Mouse (Mus musculus) MEL (cell line): ENCODE data around the gene Cd180. TPM values are rescaled to one million over a fixed set of nuclear protein-coding genes. Genes with fewer than 3 reads are reported as not detected.

ENCODE experiments used
- DNase-seq: peaks from one replicate; pipeline ENCODE4 v3.0.0; 2011; ENCODE audit warnings: low read depth, low spot score
- H3K27ac ChIP-seq: 2 replicates; pipeline ENCODE4 v1.5.1; 2012; ENCODE audit warnings: low read depth, mild to moderate bottlenecking, control low read depth, low read length, moderate library complexity; ENCODE audit not compliant: control insufficient read depth
- H3K27me3 ChIP-seq, 2 experiments: fragments of 150-350 bp in 1 of 2; sonication (generic) in 1 of 2; 2 replicates each; pipeline ENCODE4 v1.6.1; 2012; ENCODE audit warnings: low read length in 2 of 2, mild to moderate bottlenecking in 2 of 2, improper control_type of control experiment in 1 of 2, moderate library complexity in 1 of 2; ENCODE audit not compliant: insufficient read depth in 2 of 2, control insufficient read depth in 1 of 2
- H3K36me3 ChIP-seq, 2 experiments: 2 replicates each; pipeline ENCODE4 v1.6.1; 2012 to 2014; ENCODE audit warnings: low read length in 2 of 2, improper control_type of control experiment in 1 of 2, inconsistent platforms in 1 of 2, mild to moderate bottlenecking in 1 of 2; ENCODE audit not compliant: insufficient read depth in 2 of 2, control insufficient read depth in 1 of 2
- H3K4me1 ChIP-seq, 2 experiments: fragments of 150-350 bp in 1 of 2; sonication (generic) in 1 of 2; 2 replicates each; pipeline ENCODE4 v1.6.1; 2012; ENCODE audit warnings: low read length in 2 of 2, improper control_type of control experiment in 1 of 2, mild to moderate bottlenecking in 1 of 2; ENCODE audit not compliant: insufficient read depth in 2 of 2, control insufficient read depth in 1 of 2
- H3K4me3 ChIP-seq, 2 experiments: fragments of 150-350 bp in 1 of 2; sonication (generic) in 1 of 2; 2 replicates each; pipeline ENCODE4 v1.5.1; 2012; ENCODE audit warnings: low read depth in 2 of 2, low read length in 2 of 2, mild to moderate bottlenecking in 2 of 2, moderate library complexity in 2 of 2, control low read depth in 1 of 2, improper control_type of control experiment in 1 of 2; ENCODE audit not compliant: control insufficient read depth in 1 of 2, insufficient read depth in 1 of 2
- H3K79me2 ChIP-seq: 2 replicates; pipeline ENCODE4 v1.6.1; 2012; ENCODE audit warnings: mild to moderate bottlenecking, low read length, moderate library complexity; ENCODE audit not compliant: control insufficient read depth, poor library complexity, insufficient read depth
- H3K9ac ChIP-seq: 2 replicates; pipeline ENCODE4 v1.6.1; 2012; ENCODE audit warnings: low read depth, mild to moderate bottlenecking, control low read depth, low read length, moderate library complexity; ENCODE audit not compliant: control insufficient read depth, poor library complexity, severe bottlenecking
- H3K9me3 ChIP-seq: fragments of 150-350 bp; sonication (generic); replicated peaks from 2 replicates; pipeline ENCODE4 v1.6.1; 2012; ENCODE audit warnings: mild to moderate bottlenecking, low read length, improper control_type of control experiment, moderate library complexity; ENCODE audit not compliant: insufficient read depth
- CHD2 ChIP-seq: IDR thresholded peaks from 2 replicates; pipeline ENCODE4 v1.6.1; 2011; ENCODE audit warnings: low read length, improper control_type of control experiment
- EP300 ChIP-seq, 2 experiments: IDR thresholded peaks; 2 replicates each; pipeline ENCODE4 v1.6.1; 2011; ENCODE audit warnings: improper control_type of control experiment in 2 of 2, low read length in 2 of 2, low read depth in 1 of 2, mild to moderate bottlenecking in 1 of 2
- GABPA ChIP-seq: IDR thresholded peaks from 2 replicates; pipeline ENCODE4 v1.6.1; 2012; ENCODE audit warnings: low read depth, mild to moderate bottlenecking, inconsistent platforms, low read length, improper control_type of control experiment, moderate library complexity
- JUND ChIP-seq: IDR thresholded peaks from 2 replicates; pipeline ENCODE4 v1.6.1; 2011; ENCODE audit warnings: low read depth, mild to moderate bottlenecking, improper control_type of control experiment, low read length
- MAZ ChIP-seq: IDR thresholded peaks from 2 replicates; pipeline ENCODE4 v1.6.1; 2012; ENCODE audit warnings: low read depth, mild to moderate bottlenecking, inconsistent platforms, low read length, improper control_type of control experiment
- MEF2A ChIP-seq: IDR thresholded peaks from 2 replicates; pipeline ENCODE4 v1.6.1; 2014; ENCODE audit warnings: low read depth, mild to moderate bottlenecking, inconsistent platforms, low read length, improper control_type of control experiment; ENCODE audit not compliant: poor library complexity, insufficient replicate concordance, severe bottlenecking; ENCODE audit errors: extremely low read depth
- NELFE ChIP-seq: IDR thresholded peaks from 2 replicates; pipeline ENCODE4 v1.6.1; 2011; ENCODE audit warnings: low read depth, low read length, improper control_type of control experiment
- POLR2A ChIP-seq, 2 experiments: IDR thresholded peaks; 2 replicates each; pipeline ENCODE4 v1.6.1; 2011 to 2012; ENCODE audit warnings: low read length in 2 of 2, mild to moderate bottlenecking in 2 of 2, control low read depth in 1 of 2, improper control_type of control experiment in 1 of 2, low read depth in 1 of 2, moderate library complexity in 1 of 2; ENCODE audit not compliant: control insufficient read depth in 1 of 2, insufficient read depth in 1 of 2, poor library complexity in 1 of 2
- POLR2AphosphoS2 ChIP-seq: IDR thresholded peaks from 2 replicates; pipeline ENCODE4 v1.6.1; 2011; ENCODE audit warnings: low read length, improper control_type of control experiment
- RCOR1 ChIP-seq: IDR thresholded peaks from 2 replicates; pipeline ENCODE4 v1.6.1; 2012; ENCODE audit warnings: low read depth, mild to moderate bottlenecking, inconsistent platforms, low read length, improper control_type of control experiment
- TAL1 ChIP-seq: IDR thresholded peaks from 2 replicates; pipeline ENCODE4 v1.6.1; 2012; ENCODE audit warnings: mild to moderate bottlenecking, inconsistent platforms, low read length, moderate library complexity, mixed read lengths
- TBP ChIP-seq: IDR thresholded peaks from 2 replicates; pipeline ENCODE4 v1.8.0; 2011; ENCODE audit warnings: low read depth, low read length, improper control_type of control experiment
- TCF12 ChIP-seq: IDR thresholded peaks from 2 replicates; pipeline ENCODE4 v1.6.1; 2014; ENCODE audit warnings: low read depth, mild to moderate bottlenecking, inconsistent platforms, low read length, improper control_type of control experiment, moderate library complexity
- USF1 ChIP-seq: IDR thresholded peaks from 2 replicates; pipeline ENCODE4 v1.6.1; 2014; ENCODE audit warnings: low read depth, mild to moderate bottlenecking, inconsistent platforms, low read length, improper control_type of control experiment, moderate library complexity
- ZKSCAN1 ChIP-seq: IDR thresholded peaks from 2 replicates; pipeline ENCODE4 v1.6.1; 2012; ENCODE audit warnings: low read depth, mild to moderate bottlenecking, inconsistent platforms, low read length, improper control_type of control experiment, moderate library complexity
- ZNF384 ChIP-seq: IDR thresholded peaks from 2 replicates; pipeline ENCODE4 v1.6.1; 2012; ENCODE audit warnings: low read depth, mild to moderate bottlenecking, inconsistent platforms, low read length, improper control_type of control experiment
- polyA plus RNA-seq, 2 experiments: library from polyadenylated mRNA; stranded (reverse) in 1 of 2; unstranded in 1 of 2; fragments of >175 nt in 1 of 2; fragments of >200 nt in 1 of 2; gene quantifications; 2 replicates each; pipeline versions ENCODE4 v1.2.1 to v1.2.4; 2012; ENCODE audit warnings: low replicate concordance in 2 of 2, low read depth in 1 of 2; ENCODE audit not compliant: insufficient read length in 2 of 2, insufficient read depth in 1 of 2, missing spikeins in 1 of 2
- total RNA-seq: library from RNA; depleted of rRNA; stranded (reverse); fragments of 300-350 nt; gene quantifications from 2 replicates; pipeline ENCODE4 v1.2.3, GENCODE M21; 2012

Cd180 gene
- total and polyA plus RNA-seq, 3 experiments: 0.12 to 1.8 TPM; not detected in 1

GRCm38 (mm10) chr13:102745270-102745600, 51.9 kb downstream of the Cd180 start:
- H3K27me3 ChIP-seq: no peaks in the 10 kb centered on the region
- peaks cover 4 to 6% of the 10 kb centered on the region in 2 experiments for H3K4me1 ChIP-seq
- no peak overlapping the region for H3K9ac ChIP-seq
- no peak overlapping the region for H3K4me3 ChIP-seq
- DNase-seq: no peak
- H3K79me2 ChIP-seq: no peaks in the 10 kb centered on the region
- H3K9me3 ChIP-seq: no peaks in the 10 kb centered on the region
- TF ChIP-seq NELFE (no peak), USF1 (no peak)
- no peak overlapping the region for H3K27ac ChIP-seq
- H3K36me3 ChIP-seq: peaks cover 0 to 10% of the 10 kb centered on the region in 2 experiments; a peak in 2 of 4 replicates

DNA sequence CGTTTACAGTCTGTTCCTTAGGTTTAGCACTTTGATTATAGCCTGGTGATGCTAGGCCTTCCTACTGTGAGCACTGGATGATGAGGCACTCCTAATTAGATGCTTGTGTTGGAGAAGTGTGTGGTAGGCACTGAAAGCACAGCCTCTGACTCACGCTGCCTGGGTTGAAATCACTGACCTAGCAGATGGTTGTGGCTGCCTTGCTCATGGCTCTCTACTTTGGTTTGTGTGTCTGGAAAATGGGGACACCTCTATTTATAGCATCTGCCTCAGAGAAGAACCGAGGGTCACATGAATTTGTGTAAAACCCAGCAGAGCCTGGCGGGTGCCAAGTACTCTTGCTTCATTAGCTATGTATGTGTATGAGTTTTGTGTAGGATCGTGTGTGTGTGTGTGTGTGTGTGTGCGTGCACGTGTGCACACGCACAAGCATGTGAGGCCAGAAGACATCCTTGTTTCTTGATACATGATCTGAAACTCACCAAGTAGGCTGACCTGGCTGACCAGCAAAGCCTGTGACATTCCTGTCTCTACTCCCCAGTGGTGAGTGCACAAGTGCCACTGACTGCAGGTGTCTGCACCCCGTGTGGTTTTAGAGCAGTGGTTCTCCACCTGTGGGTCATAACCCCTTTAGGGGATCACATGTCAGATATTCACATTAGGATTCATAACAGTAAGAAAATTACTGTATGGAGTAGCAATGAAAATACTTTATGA, 52.4 kb downstream of the Cd180 start:
- no peak overlapping the region for H3K27ac ChIP-seq

GRCm38 (mm10) chr13:102746803-102747561, 53.6 kb downstream of the Cd180 start:
- TF ChIP-seq ZKSCAN1 (no peak), POLR2A (IDR thresholded peaks at IDR 0.05; ENCODE audit: control insufficient read depth in 1 of 2, insufficient read depth in 1 of 2, low read depth in 1 of 2, low read length in 2 of 2, poor library complexity in 1 of 2) (no peak), EP300 (IDR thresholded peaks at IDR 0.05; ENCODE audit: low read depth in 1 of 2, low read length in 2 of 2) (no peak), TAL1 (peak; percentile 42; the same call in 1 of the 2 replicates), POLR2AphosphoS2 (no peak), NELFE (no peak)
- Histone ChIP-seq H3K27me3 (no peaks in the 10 kb centered on the region), H3K9me3 (no peaks in the 10 kb centered on the region), H3K36me3 (0 out of 4 replicates have a peak, but pooled peaks cover 0 to 3% of the 10 kb centered on the region in 2 experiments), H3K27ac (no peak overlapping the region), H3K4me1 (peaks cover 0 to 2% of the 10 kb centered on the region in 2 experiments; a peak in 1 of 4 replicates), H3K4me3 (no peak overlapping the region), H3K9ac (no peak overlapping the region), H3K79me2 (no peaks in the 10 kb centered on the region)
- DNase-seq: peak; percentile 25

More for the DNA sequence above, 52.4 kb downstream of the Cd180 start:
- DNase-seq: no peak
- no peak for TF ChIP-seq TCF12
- no peak for TF ChIP-seq JUND
- no peak for TF ChIP-seq RCOR1
- no peak for TF ChIP-seq TBP
- no peak for TF ChIP-seq CHD2
- no peak for TF ChIP-seq MAZ
- TF ChIP-seq MEF2A: no peak
- no peak for TF ChIP-seq ZNF384
- no peak for TF ChIP-seq GABPA
- H3K9me3 ChIP-seq: no peaks in the 10 kb centered on the region
- H3K9ac ChIP-seq: no peak overlapping the region
- no peak overlapping the region for H3K4me3 ChIP-seq
- no peaks in the 10 kb centered on the region for H3K27me3 ChIP-seq
- peaks cover 0 to 6% of the 10 kb centered on the region in 2 experiments; a peak in 2 of 4 replicates for H3K36me3 ChIP-seq
- H3K4me1 ChIP-seq: peaks cover 2 to 3% of the 10 kb centered on the region in 2 experiments; a peak in 3 of 4 replicates
- no peaks in the 10 kb centered on the region for H3K79me2 ChIP-seq
